In the genomic region with DNA sequence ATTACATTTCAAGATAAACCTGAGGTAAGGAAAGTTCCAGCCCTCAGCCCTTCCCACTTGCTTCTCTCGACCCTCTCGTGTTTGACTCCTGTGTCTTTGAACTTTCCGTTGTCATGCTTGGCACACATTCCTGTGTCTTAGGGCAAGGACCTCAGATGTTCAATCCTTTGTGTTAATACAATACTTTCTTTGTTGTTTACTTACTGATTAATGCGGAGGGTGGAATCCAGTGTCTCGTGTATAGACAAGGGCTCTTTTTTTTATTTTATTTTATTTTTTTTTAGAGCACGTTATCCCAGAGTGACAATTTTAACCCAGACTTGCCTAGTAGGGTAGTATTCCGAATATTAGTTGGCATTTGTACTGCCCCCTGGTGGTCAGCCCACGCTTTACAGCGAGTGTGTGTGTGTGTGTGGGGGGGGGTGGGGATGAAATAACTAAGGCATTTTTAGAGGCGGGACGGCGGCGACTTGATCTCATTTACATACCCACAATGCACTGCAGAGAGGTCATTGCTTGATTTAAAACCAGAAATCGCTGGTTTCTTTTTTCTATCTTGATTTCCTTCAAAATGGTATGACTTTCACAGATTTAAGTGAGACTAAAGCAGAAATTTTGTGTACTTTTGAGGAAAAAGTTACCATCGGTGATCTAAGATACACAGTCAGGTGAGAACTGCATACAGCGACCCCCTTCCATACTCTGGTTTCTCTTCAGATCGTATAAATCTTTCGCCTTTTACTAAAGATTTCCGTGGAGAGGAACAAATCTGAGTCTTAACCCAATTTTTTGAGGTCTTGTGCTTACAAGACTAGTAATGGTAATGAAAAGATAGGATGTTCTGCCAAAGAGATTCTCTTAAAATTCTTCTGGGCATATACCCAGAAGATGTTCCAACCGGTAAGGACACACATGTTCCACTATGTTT, we compare ENCODE assay signal across 8 mouse cellular contexts. TPM values are rescaled to one million over a fixed set of nuclear protein-coding genes. Genes with fewer than 3 reads are reported as not detected.
DNase-seq lines count a peak whose midpoint lies in the region; ATAC-seq lines count a peak whose summit lies in the region.

No protein-coding gene starts in this region.

- H3K27ac ChIP-seq in heart, embryonic 10.5 days: peak overlapping the region; percentile 80
- peak overlapping the region; percentile 16; the same call in 1 of the 2 replicates for H3K27ac ChIP-seq in lung, embryonic 15.5 days

- DNase-seq in CD8-positive naive resting alpha-beta T cell, adult 2 months (ENCODE audit: low read depth in 2 of 2, low spot score in 2 of 2): peak; percentile 82 to 86
- DNase-seq in adrenal gland, adult 18-20 months (ENCODE audit: low spot score in 2 of 2): peak; percentile 79 to 86
- peak; percentile 91 for DNase-seq in embryo, embryonic 9.5 days (ENCODE audit: extremely low spot score)
- DNase-seq in heart, embryonic 10.5 days (ENCODE audit: low spot score): peak; percentile 86
- peak; percentile 91 for DNase-seq in kidney, postnatal 10 days
- peak; percentile 87 for DNase-seq in retina, embryonic 14.5 days (ENCODE audit: low spot score)
- peak; percentile 51 to 53 for DNase-seq in urinary bladder, adult 18-20 months (ENCODE audit: low spot score in 2 of 2)

- ATAC-seq in lung, embryonic 15.5 days (ENCODE audit: borderline replicate concordance, extremely low read depth, low FRiP score, low TSS enrichment): peak; percentile 73; the same call in 1 of the 2 replicates

- peak overlapping the region; percentile 26; the same call in 1 of the 2 replicates for H3K9ac ChIP-seq in lung, embryonic 15.5 days

- peak overlapping the region; percentile 33 for H3K4me2 ChIP-seq in lung, embryonic 15.5 days

- no peaks in the 10 kb centered on the region for H3K36me3 ChIP-seq in heart, embryonic 10.5 days
- no peaks in the 10 kb centered on the region for H3K36me3 ChIP-seq in lung, embryonic 15.5 days

- no peak overlapping the region for H3K4me3 ChIP-seq in heart, embryonic 10.5 days
- H3K4me3 ChIP-seq in lung, embryonic 15.5 days: no peak overlapping the region

- 0 out of 2 replicates have a peak, but pooled peaks cover 8% of the 10 kb centered on the region for H3K4me1 ChIP-seq in heart, embryonic 10.5 days
- H3K4me1 ChIP-seq in lung, embryonic 15.5 days: no peaks in the 10 kb centered on the region

- H3K9me3 ChIP-seq in heart, embryonic 10.5 days: no peaks in the 10 kb centered on the region
- no peaks in the 10 kb centered on the region for H3K9me3 ChIP-seq in lung, embryonic 15.5 days

- 0 out of 2 replicates have a peak, but pooled peaks cover 7% of the 10 kb centered on the region for H3K27me3 ChIP-seq in heart, embryonic 10.5 days (ENCODE audit: insufficient read depth, poor library complexity, severe bottlenecking)
- H3K27me3 ChIP-seq in lung, embryonic 15.5 days: no peaks in the 10 kb centered on the region

- 3% methylated on average over 20 of the region's 20 CpGs for WGBS in heart, embryonic 10.5 days
- WGBS in lung, embryonic 15.5 days: 3% methylated on average over 20 of the region's 20 CpGs

RNA-seq across cellular contexts. Expression of a gene that starts 28.0 kb away (rescaled TPM):
- under 1 TPM; 0.51 to 0.56 TPM for total RNA-seq in adrenal gland, adult 18-20 months (2021)
- polyA plus RNA-seq in heart, embryonic 10.5 days (2016; fragmentation: Nextera tagmentation; extraction: Ambion mirVana): 55.1 and 68.7 TPM in 2 replicates
- 76.6 and 78.4 TPM in 2 replicates for polyA plus RNA-seq in lung, embryonic 15.5 days (2015; fragmentation: Nextera tagmentation; extraction: Ambion mirVana)

RNA-seq across cellular contexts. Expression of a gene that starts 41.3 kb away (rescaled TPM):
- 10 to 100 TPM; 38.6 to 66.8 TPM for total RNA-seq in adrenal gland, adult 18-20 months (2021)
- polyA plus RNA-seq in heart, embryonic 10.5 days (2016; fragmentation: Nextera tagmentation; extraction: Ambion mirVana): 11.0 and 14.4 TPM in 2 replicates
- 17.6 and 18.6 TPM in 2 replicates for polyA plus RNA-seq in lung, embryonic 15.5 days (2015; fragmentation: Nextera tagmentation; extraction: Ambion mirVana)

RNA-seq across cellular contexts. Expression of a gene that starts 41.5 kb away (rescaled TPM):
- 1 to 10 TPM; 1.9 to 2.4 TPM for total RNA-seq in adrenal gland, adult 18-20 months (2021)
- polyA plus RNA-seq in heart, embryonic 10.5 days (2016; fragmentation: Nextera tagmentation; extraction: Ambion mirVana): 0.20 and 0.46 TPM in 2 replicates
- polyA plus RNA-seq in lung, embryonic 15.5 days (2015; fragmentation: Nextera tagmentation; extraction: Ambion mirVana): 1.0 and 1.1 TPM in 2 replicates

RNA-seq across cellular contexts. Expression of a gene that starts 54.4 kb away (rescaled TPM):
- 100 to 1,000 TPM; 912 to 968 TPM for total RNA-seq in adrenal gland, adult 18-20 months (2021)
- 638 and 783 TPM in 2 replicates for polyA plus RNA-seq in heart, embryonic 10.5 days (2016; fragmentation: Nextera tagmentation; extraction: Ambion mirVana)
- 923 and 933 TPM in 2 replicates for polyA plus RNA-seq in lung, embryonic 15.5 days (2015; fragmentation: Nextera tagmentation; extraction: Ambion mirVana)
